Mouse (Mus musculus): ENCODE measurements around the gene Adcy4. TPM values are rescaled to one million over a fixed set of nuclear protein-coding genes. Genes with fewer than 3 reads are reported as not detected.

Adcy4 gene
- total and polyA plus RNA-seq, 3 experiments: 0.05 to 0.16 TPM; not detected in 1

- Histone ChIP-seq H3K27me3 (ENCODE audit: insufficient read depth, low read length) (peaks cover 74% of the 10 kb centered on the region), H3K4me3 (ENCODE audit: low read depth, low read length) (no peak overlapping the region), H3K36me3 (replicated peaks) (no peaks in the 10 kb centered on the region), H3K9me3 (replicated peaks) (no peaks in the 10 kb centered on the region), H3K4me1 (ENCODE audit: insufficient read depth, low read depth, low read length) (peaks cover 23% of the 10 kb centered on the region)
- ATAC-seq (ENCODE audit: extremely low read depth, insufficient number of reproducible peaks, low FRiP score, poor library complexity, severe bottlenecking) (no peak), DNase-seq (ENCODE audit: low spot score) (no peak)
- TF ChIP-seq TAL1 (conservative IDR thresholded peaks at IDR 0.05; ENCODE audit: low read depth, low read length) (no peak), CTCF (IDR thresholded peaks at IDR 0.05; ENCODE audit: low read depth, low read length) (no peak), GATA1 (IDR thresholded peaks at IDR 0.05; ENCODE audit: borderline replicate concordance, low read length) (no peak), POLR2AphosphoS5 (IDR thresholded peaks at IDR 0.05; ENCODE audit: insufficient replicate concordance, low read depth, low read length) (no peak), GATA2 (IDR thresholded peaks at IDR 0.05; ENCODE audit: borderline replicate concordance, low read depth, low read length) (no peak)
Observed at GRCm38 (mm10) chr14:55826142-55826541, 42.2 kb upstream of the Adcy4 start.

- Histone ChIP-seq H3K27me3 (ENCODE audit: insufficient read depth, low read length) (peaks cover 76% of the 10 kb centered on the region), H3K9me3 (replicated peaks) (no peaks in the 10 kb centered on the region), H3K4me1 (ENCODE audit: insufficient read depth, low read depth, low read length) (peaks cover 23% of the 10 kb centered on the region), H3K36me3 (replicated peaks) (no peaks in the 10 kb centered on the region), H3K4me3 (ENCODE audit: low read depth, low read length) (no peak overlapping the region)
- ATAC-seq (ENCODE audit: extremely low read depth, insufficient number of reproducible peaks, low FRiP score, poor library complexity, severe bottlenecking) (no peak), DNase-seq (ENCODE audit: low spot score) (no peak)
- TF ChIP-seq CTCF (IDR thresholded peaks at IDR 0.05; ENCODE audit: low read depth, low read length) (no peak), TAL1 (conservative IDR thresholded peaks at IDR 0.05; ENCODE audit: low read depth, low read length) (no peak), GATA2 (IDR thresholded peaks at IDR 0.05; ENCODE audit: borderline replicate concordance, low read depth, low read length) (no peak), POLR2AphosphoS5 (IDR thresholded peaks at IDR 0.05; ENCODE audit: insufficient replicate concordance, low read depth, low read length) (no peak), GATA1 (IDR thresholded peaks at IDR 0.05; ENCODE audit: borderline replicate concordance, low read length) (no peak)
Observed at GRCm38 (mm10) chr14:55825216-55826051, 41.5 kb upstream of the Adcy4 start.

GRCm38 (mm10) chr14:55824481-55825215 is 40.8 kb upstream of the Adcy4 start:
- no peak for DNase-seq (ENCODE audit: low spot score)
- no peak overlapping the region for H3K4me3 ChIP-seq (ENCODE audit: low read depth, low read length)
- peaks cover 76% of the 10 kb centered on the region for H3K27me3 ChIP-seq (ENCODE audit: insufficient read depth, low read length)
- H3K4me1 ChIP-seq (ENCODE audit: insufficient read depth, low read depth, low read length): peaks cover 23% of the 10 kb centered on the region
- no peaks in the 10 kb centered on the region for H3K9me3 ChIP-seq (replicated peaks)
- TF ChIP-seq TAL1 (conservative IDR thresholded peaks at IDR 0.05; ENCODE audit: low read depth, low read length): no peak
- TF ChIP-seq GATA2 (IDR thresholded peaks at IDR 0.05; ENCODE audit: borderline replicate concordance, low read depth, low read length): no peak
- TF ChIP-seq POLR2AphosphoS5 (IDR thresholded peaks at IDR 0.05; ENCODE audit: insufficient replicate concordance, low read depth, low read length): no peak
- no peak for TF ChIP-seq CTCF (IDR thresholded peaks at IDR 0.05; ENCODE audit: low read depth, low read length)
- no peak for TF ChIP-seq GATA1 (IDR thresholded peaks at IDR 0.05; ENCODE audit: borderline replicate concordance, low read length)
- no peak for ATAC-seq (ENCODE audit: extremely low read depth, insufficient number of reproducible peaks, low FRiP score, poor library complexity, severe bottlenecking)
- H3K36me3 ChIP-seq (replicated peaks): no peaks in the 10 kb centered on the region

GRCm38 (mm10) chr14:55824001-55824480 is 40.1 kb upstream of the Adcy4 start:
- H3K4me3 ChIP-seq (ENCODE audit: low read depth, low read length): peak overlapping the region; percentile 70; the same call in 1 of the 2 replicates
- DNase-seq (ENCODE audit: low spot score) (no peak), ATAC-seq (ENCODE audit: extremely low read depth, insufficient number of reproducible peaks, low FRiP score, poor library complexity, severe bottlenecking) (no peak)
- H3K36me3 ChIP-seq (replicated peaks): no peaks in the 10 kb centered on the region
- no peaks in the 10 kb centered on the region for H3K9me3 ChIP-seq (replicated peaks)
- no peak for TF ChIP-seq POLR2AphosphoS5 (IDR thresholded peaks at IDR 0.05; ENCODE audit: insufficient replicate concordance, low read depth, low read length)
- no peak for TF ChIP-seq TAL1 (conservative IDR thresholded peaks at IDR 0.05; ENCODE audit: low read depth, low read length)
- no peak for TF ChIP-seq CTCF (IDR thresholded peaks at IDR 0.05; ENCODE audit: low read depth, low read length)
- no peak for TF ChIP-seq GATA2 (IDR thresholded peaks at IDR 0.05; ENCODE audit: borderline replicate concordance, low read depth, low read length)
- no peak for TF ChIP-seq GATA1 (IDR thresholded peaks at IDR 0.05; ENCODE audit: borderline replicate concordance, low read length)
- peaks cover 74% of the 10 kb centered on the region for H3K27me3 ChIP-seq (ENCODE audit: insufficient read depth, low read length)
- peaks cover 23% of the 10 kb centered on the region for H3K4me1 ChIP-seq (ENCODE audit: insufficient read depth, low read depth, low read length)

- Histone ChIP-seq H3K27me3 (ENCODE audit: insufficient read depth, low read length) (peaks cover 70% of the 10 kb centered on the region), H3K36me3 (replicated peaks) (no peaks in the 10 kb centered on the region), H3K9me3 (replicated peaks) (no peaks in the 10 kb centered on the region), H3K4me1 (ENCODE audit: insufficient read depth, low read depth, low read length) (peaks cover 21% of the 10 kb centered on the region), H3K4me3 (ENCODE audit: low read depth, low read length) (peak within 1 kb of the TSS; percentile 70)
- no peak for TF ChIP-seq POLR2AphosphoS5 (IDR thresholded peaks at IDR 0.05; ENCODE audit: insufficient replicate concordance, low read depth, low read length)
- no peak for TF ChIP-seq GATA1 (IDR thresholded peaks at IDR 0.05; ENCODE audit: borderline replicate concordance, low read length)
- TF ChIP-seq CTCF (IDR thresholded peaks at IDR 0.05; ENCODE audit: low read depth, low read length): no peak
- no peak for TF ChIP-seq TAL1 (conservative IDR thresholded peaks at IDR 0.05; ENCODE audit: low read depth, low read length)
- no peak for TF ChIP-seq GATA2 (IDR thresholded peaks at IDR 0.05; ENCODE audit: borderline replicate concordance, low read depth, low read length)
- ATAC-seq (ENCODE audit: extremely low read depth, insufficient number of reproducible peaks, low FRiP score, poor library complexity, severe bottlenecking) (no peak), DNase-seq (ENCODE audit: low spot score) (peak; percentile 33)
Observed at GRCm38 (mm10) chr14:55822991-55823762, 39.3 kb upstream of the Adcy4 start, which contains the start of gene Nfatc4. Gene Nfatc4, plus strand, starts transcription at chr14:55823144.
